Mouse (Mus musculus): ENCODE measurements at regions not wholly inside any gene's neighbourhood (a gene's known extent, or its start where the extent isn't known, plus 50 kb on each side); places are given as distances from the start of the nearest gene placed in this dataset.

- H3K4me3 ChIP-seq (ENCODE audit: insufficient read depth, low read depth, low read length): no peak overlapping the region
- no peaks in the 10 kb centered on the region for H3K27me3 ChIP-seq (replicated peaks; ENCODE audit: control insufficient read depth, insufficient read depth, low read length)
- peak; percentile 52 for DNase-seq
- TF ChIP-seq POLR2A (IDR thresholded peaks at IDR 0.05; ENCODE audit: low read depth, low read length) (no peak), CTCF (conservative IDR thresholded peaks at IDR 0.05; ENCODE audit: insufficient read depth, insufficient read length, low read depth, low read length) (peak; percentile 78)
- no peak overlapping the region for H3K27ac ChIP-seq (ENCODE audit: insufficient read depth, low read depth, low read length)
- WGBS: 45% methylated on average over 7 of the region's 7 CpGs
- H3K4me1 ChIP-seq (ENCODE audit: control insufficient read depth, insufficient read depth, low read length): no peaks in the 10 kb centered on the region
- H3K36me3 ChIP-seq (ENCODE audit: control insufficient read depth, insufficient read depth, low read length): no peaks in the 10 kb centered on the region
Observed at GRCm38 (mm10) chr4:135034406-135034805, 86.0 kb upstream of the Runx3 start.

GRCm38 (mm10) chr4:135036764-135037163, 83.7 kb upstream of the Runx3 start:
- H3K27me3 ChIP-seq (replicated peaks; ENCODE audit: control insufficient read depth, insufficient read depth, low read length): no peaks in the 10 kb centered on the region
- WGBS: 86% methylated on average over 3 of the region's 3 CpGs
- H3K4me1 ChIP-seq (ENCODE audit: control insufficient read depth, insufficient read depth, low read length): no peaks in the 10 kb centered on the region
- H3K36me3 ChIP-seq (ENCODE audit: control insufficient read depth, insufficient read depth, low read length): no peaks in the 10 kb centered on the region
- no peak overlapping the region for H3K27ac ChIP-seq (ENCODE audit: insufficient read depth, low read depth, low read length)
- TF ChIP-seq CTCF (conservative IDR thresholded peaks at IDR 0.05; ENCODE audit: insufficient read depth, insufficient read length, low read depth, low read length) (no peak), POLR2A (IDR thresholded peaks at IDR 0.05; ENCODE audit: low read depth, low read length) (no peak)
- H3K4me3 ChIP-seq (ENCODE audit: insufficient read depth, low read depth, low read length): no peak overlapping the region
- no peak for DNase-seq

GRCm38 (mm10) chr4:135039234-135039633, 81.2 kb upstream of the Runx3 start:
- DNase-seq: no peak
- Histone ChIP-seq H3K27me3 (replicated peaks; ENCODE audit: control insufficient read depth, insufficient read depth, low read length) (no peaks in the 10 kb centered on the region), H3K27ac (ENCODE audit: insufficient read depth, low read depth, low read length) (no peak overlapping the region), H3K4me1 (ENCODE audit: control insufficient read depth, insufficient read depth, low read length) (no peaks in the 10 kb centered on the region), H3K4me3 (ENCODE audit: insufficient read depth, low read depth, low read length) (no peak overlapping the region), H3K36me3 (ENCODE audit: control insufficient read depth, insufficient read depth, low read length) (no peaks in the 10 kb centered on the region)
- TF ChIP-seq POLR2A (IDR thresholded peaks at IDR 0.05; ENCODE audit: low read depth, low read length) (no peak), CTCF (conservative IDR thresholded peaks at IDR 0.05; ENCODE audit: insufficient read depth, insufficient read length, low read depth, low read length) (no peak)
- WGBS: 100% methylated on average over 2 of the region's 2 CpGs

GRCm38 (mm10) chr4:135041921-135042320, 78.5 kb upstream of the Runx3 start:
- no peak for TF ChIP-seq CTCF (conservative IDR thresholded peaks at IDR 0.05; ENCODE audit: insufficient read depth, insufficient read length, low read depth, low read length)
- TF ChIP-seq POLR2A (IDR thresholded peaks at IDR 0.05; ENCODE audit: low read depth, low read length): no peak
- no peaks in the 10 kb centered on the region for H3K27me3 ChIP-seq (replicated peaks; ENCODE audit: control insufficient read depth, insufficient read depth, low read length)
- H3K4me3 ChIP-seq (ENCODE audit: insufficient read depth, low read depth, low read length): no peak overlapping the region
- H3K4me1 ChIP-seq (ENCODE audit: control insufficient read depth, insufficient read depth, low read length): no peaks in the 10 kb centered on the region
- WGBS: 51% methylated on average over 8 of the region's 8 CpGs
- H3K36me3 ChIP-seq (ENCODE audit: control insufficient read depth, insufficient read depth, low read length): no peaks in the 10 kb centered on the region
- no peak for DNase-seq
- no peak overlapping the region for H3K27ac ChIP-seq (ENCODE audit: insufficient read depth, low read depth, low read length)

GRCm38 (mm10) chr4:135042501-135042900, 78.0 kb upstream of the Runx3 start:
- Histone ChIP-seq H3K4me1 (ENCODE audit: control insufficient read depth, insufficient read depth, low read length) (no peaks in the 10 kb centered on the region), H3K27ac (ENCODE audit: insufficient read depth, low read depth, low read length) (no peak overlapping the region), H3K4me3 (ENCODE audit: insufficient read depth, low read depth, low read length) (no peak overlapping the region), H3K27me3 (replicated peaks; ENCODE audit: control insufficient read depth, insufficient read depth, low read length) (no peaks in the 10 kb centered on the region), H3K36me3 (ENCODE audit: control insufficient read depth, insufficient read depth, low read length) (no peaks in the 10 kb centered on the region)
- TF ChIP-seq CTCF (conservative IDR thresholded peaks at IDR 0.05; ENCODE audit: insufficient read depth, insufficient read length, low read depth, low read length) (no peak), POLR2A (IDR thresholded peaks at IDR 0.05; ENCODE audit: low read depth, low read length) (no peak)
- 75% methylated on average over 1 of the region's 1 CpGs for WGBS
- no peak for DNase-seq

GRCm38 (mm10) chr4:135045054-135045453, 75.4 kb upstream of the Runx3 start:
- DNase-seq: peak; percentile 62
- WGBS: 48% methylated on average over 16 of the region's 16 CpGs
- H3K27me3 ChIP-seq (replicated peaks; ENCODE audit: control insufficient read depth, insufficient read depth, low read length): no peaks in the 10 kb centered on the region

GRCm38 (mm10) chr4:135046619-135047018, 73.8 kb upstream of the Runx3 start:
- Histone ChIP-seq H3K27ac (ENCODE audit: insufficient read depth, low read depth, low read length) (no peak overlapping the region), H3K4me3 (ENCODE audit: insufficient read depth, low read depth, low read length) (no peak overlapping the region), H3K4me1 (ENCODE audit: control insufficient read depth, insufficient read depth, low read length) (peaks cover 4% of the 10 kb centered on the region; the same call in 1 of the 2 replicates), H3K36me3 (ENCODE audit: control insufficient read depth, insufficient read depth, low read length) (no peaks in the 10 kb centered on the region), H3K27me3 (replicated peaks; ENCODE audit: control insufficient read depth, insufficient read depth, low read length) (no peaks in the 10 kb centered on the region)
- 91% methylated on average over 7 of the region's 7 CpGs for WGBS
- no peak for TF ChIP-seq POLR2A (IDR thresholded peaks at IDR 0.05; ENCODE audit: low read depth, low read length)
- TF ChIP-seq CTCF (conservative IDR thresholded peaks at IDR 0.05; ENCODE audit: insufficient read depth, insufficient read length, low read depth, low read length): no peak
- no peak for DNase-seq

More at GRCm38 (mm10) chr4:135045054-135045453, 75.4 kb upstream of the Runx3 start:
- no peak for TF ChIP-seq POLR2A (IDR thresholded peaks at IDR 0.05; ENCODE audit: low read depth, low read length)
- TF ChIP-seq CTCF (conservative IDR thresholded peaks at IDR 0.05; ENCODE audit: insufficient read depth, insufficient read length, low read depth, low read length): no peak
- Histone ChIP-seq H3K4me3 (ENCODE audit: insufficient read depth, low read depth, low read length) (no peak overlapping the region), H3K36me3 (ENCODE audit: control insufficient read depth, insufficient read depth, low read length) (no peaks in the 10 kb centered on the region), H3K4me1 (ENCODE audit: control insufficient read depth, insufficient read depth, low read length) (peaks cover 4% of the 10 kb centered on the region; the same call in 1 of the 2 replicates), H3K27ac (ENCODE audit: insufficient read depth, low read depth, low read length) (no peak overlapping the region; the same call in 1 of the 2 replicates)

Data from kidney, adult 2 months (tissue).